Mouse (Mus musculus): ENCODE results near the gene Olfr625-ps1. TPM values are rescaled to one million over a fixed set of nuclear protein-coding genes. Genes with fewer than 3 reads are reported as not detected.
"Not testable (repeated sequence)": the region's sequence is repeated elsewhere in the genome, so short reads cannot be mapped to it uniquely, and the experiment has no call there.

Gene Olfr625-ps1
- polyA plus RNA-seq (2012; rRNA removed) = not detected in 2 replicates

DNA sequence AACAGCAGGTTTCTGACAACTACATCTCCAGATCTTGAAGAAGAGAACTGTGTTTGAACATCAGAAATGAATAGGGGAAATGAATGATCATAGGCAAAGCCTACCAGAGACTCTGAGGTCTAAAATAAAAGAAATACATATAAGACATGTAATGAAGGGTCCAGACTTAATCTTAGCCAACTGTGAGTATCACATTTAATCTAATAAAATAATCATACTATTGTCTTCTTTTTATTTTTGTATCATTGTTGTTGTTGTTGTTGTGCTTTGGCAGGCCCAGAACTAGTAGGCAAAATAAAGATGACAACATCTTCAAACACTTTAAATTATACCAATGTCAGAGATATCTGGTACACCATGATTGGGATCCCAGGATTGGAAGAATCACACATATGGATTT, at the start of gene Olfr625-ps1:
TSS of gene Olfr625-ps1 (plus strand) at position 301 of the 400 bp plus-strand sequence.
- DNase-seq (ENCODE audit: low spot score) = no peak

DNA sequence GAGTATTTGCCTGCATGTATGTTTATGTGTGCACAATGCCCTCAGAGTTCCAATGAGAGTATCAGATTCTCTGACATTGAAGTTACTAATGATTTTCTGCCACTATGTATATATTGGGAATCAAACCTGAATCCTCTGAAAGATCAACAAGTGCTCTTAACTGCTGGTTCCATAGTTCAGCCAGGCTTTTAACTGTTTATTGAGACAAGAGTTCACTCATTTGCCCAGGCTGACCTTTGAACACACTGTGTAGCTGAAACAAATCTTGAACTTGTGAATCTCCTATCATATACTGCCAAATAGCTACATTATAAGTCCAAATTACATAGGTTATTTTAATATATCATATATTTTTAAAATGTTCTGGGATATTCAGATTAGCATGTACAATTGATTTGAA, 45.7 kb upstream of the Olfr625-ps1 start:
- DNase-seq (ENCODE audit: low spot score) = no peak

GRCm38 (mm10) chr7:103642602-103643001, 39.9 kb upstream of the Olfr625-ps1 start, which contains the start of gene Olfr622:
Gene Olfr622, minus strand, starts transcription at chr7:103642702.
- no peak for DNase-seq (ENCODE audit: low spot score)

DNA sequence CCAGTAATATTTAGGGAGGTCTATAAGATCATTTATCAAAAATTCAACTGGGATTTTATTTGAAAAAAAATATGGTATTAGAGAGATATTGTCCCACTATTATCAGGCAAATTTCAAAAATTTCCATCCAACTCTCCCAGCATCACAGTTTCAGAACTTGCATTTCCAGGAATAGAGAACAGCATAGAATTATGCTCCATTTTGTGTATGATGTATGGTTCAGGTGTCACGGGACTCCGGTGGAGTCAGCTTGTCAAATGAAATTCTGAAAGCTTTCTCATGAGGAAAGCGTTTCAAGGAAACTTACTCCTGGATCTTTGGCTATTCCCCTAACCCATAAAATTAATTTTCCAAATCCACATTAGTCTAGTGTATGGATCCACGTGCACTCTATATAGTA, 38.5 kb upstream of the Olfr625-ps1 start:
- no peak for DNase-seq (ENCODE audit: low spot score)

- DNase-seq (ENCODE audit: low spot score) = no peak
These were observed 18.9 kb upstream of the Olfr625-ps1 start, which contains the start of gene Olfr623 for GRCm38 (mm10) chr7:103663598-103663997. Gene Olfr623, minus strand, starts transcription at chr7:103663698.

DNA sequence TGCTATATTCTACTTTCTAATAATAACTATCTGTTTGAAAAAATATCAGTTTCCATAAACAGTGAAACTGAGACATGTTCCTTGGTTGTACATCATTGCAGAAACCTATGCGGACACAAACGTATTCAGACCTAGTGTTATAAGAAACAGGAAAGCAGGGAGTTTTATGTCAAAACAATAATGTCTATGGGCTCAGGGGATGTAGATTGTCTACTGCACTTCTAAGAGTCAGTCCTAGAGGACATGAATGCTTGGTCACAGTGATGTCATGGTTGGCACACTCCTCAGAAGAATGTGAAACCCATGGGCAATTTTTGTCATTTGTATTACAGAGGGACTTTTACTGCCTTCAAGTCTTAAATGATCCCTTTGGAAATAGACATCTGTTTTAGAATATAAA, 11.4 kb upstream of the Olfr625-ps1 start, which contains the start of gene Olfr624:
TSS of gene Olfr624 (minus strand) at position 101 of the 400 bp plus-strand sequence.
- DNase-seq (ENCODE audit: low spot score) = no peak

GRCm38 (mm10) chr7:103699469-103699868, 16.9 kb downstream of the Olfr625-ps1 start:
- no peak for DNase-seq (ENCODE audit: low spot score)

DNA sequence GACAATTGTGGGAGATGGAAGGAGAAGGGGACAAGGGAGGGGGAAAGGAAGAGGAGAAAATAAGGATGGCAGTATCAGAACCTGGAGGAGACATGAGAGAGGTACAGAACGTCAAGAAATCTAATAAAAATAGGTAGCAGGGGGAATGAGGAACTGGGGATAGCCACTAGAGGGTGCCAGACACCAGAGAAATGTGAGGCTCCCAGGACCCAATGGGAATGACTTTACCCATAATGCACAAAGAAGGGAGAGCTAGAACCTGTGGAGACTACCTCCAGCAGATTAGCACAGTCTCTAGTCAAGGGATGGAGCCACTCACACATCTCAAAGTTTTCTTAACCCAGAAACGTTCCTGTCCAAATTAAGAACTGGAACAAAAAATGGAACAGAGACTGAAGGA, 29.5 kb downstream of the Olfr625-ps1 start:
- no peak for DNase-seq (ENCODE audit: low spot score)

GRCm38 (mm10) chr7:103714371-103714770, 31.9 kb downstream of the Olfr625-ps1 start, which contains the start of gene Olfr243:
Gene Olfr243, plus strand, starts transcription at chr7:103714671.
- no peak for DNase-seq (ENCODE audit: low spot score)

DNA sequence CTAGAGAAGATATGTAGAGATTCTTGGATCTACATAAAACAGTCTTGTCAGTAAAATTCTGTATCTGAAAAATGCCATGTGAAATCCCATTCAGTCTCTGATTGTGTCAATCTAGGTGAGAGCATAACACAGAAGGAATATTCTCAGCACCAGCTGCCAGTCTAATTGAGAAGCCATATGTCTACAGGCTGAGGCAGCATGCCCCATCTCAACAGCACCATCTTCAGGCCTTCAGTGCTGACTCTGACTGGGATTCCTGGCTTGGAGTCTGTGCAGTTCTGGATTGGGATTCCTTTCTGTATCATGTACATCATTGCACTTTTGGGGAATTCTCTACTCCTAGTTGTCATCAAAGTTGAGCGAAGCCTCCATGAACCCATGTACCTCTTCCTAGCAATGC, 33.9 kb downstream of the Olfr625-ps1 start:
- not testable (repeated sequence) for DNase-seq (ENCODE audit: low spot score)

DNA sequence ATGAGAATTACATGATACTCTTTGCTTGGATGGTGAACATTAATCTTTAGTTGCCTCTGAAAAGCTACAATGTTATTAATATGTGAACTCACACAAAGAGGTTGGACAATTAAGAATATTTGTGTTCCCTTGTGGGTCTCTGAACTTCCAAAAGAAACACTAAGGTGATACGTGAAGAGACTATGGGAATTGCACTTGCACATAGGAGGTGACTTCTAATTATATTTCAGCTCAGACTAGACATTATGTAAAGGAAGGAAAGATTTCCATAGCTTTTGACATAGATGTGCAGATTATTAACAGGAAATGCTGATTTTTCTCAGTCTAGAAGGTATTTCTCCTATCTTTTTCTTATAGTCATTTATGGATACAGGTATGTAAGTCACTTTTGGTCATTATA, 47.6 kb downstream of the Olfr625-ps1 start, which contains the start of gene Olfr628:
TSS of gene Olfr628 (plus strand) at position 301 of the 400 bp plus-strand sequence.
- no peak for DNase-seq (ENCODE audit: low spot score)

Other genes with a start within 250 kb of the Olfr625-ps1 start
- not detected in 2 replicates for gene Olfr605, start 237.3 kb upstream of the Olfr625-ps1 start, polyA plus RNA-seq (2012; rRNA removed)
- not detected in 2 replicates for gene Olfr606, start 233.7 kb upstream of the Olfr625-ps1 start, polyA plus RNA-seq (2012; rRNA removed)
- gene Olfr607, start 218.6 kb upstream of the Olfr625-ps1 start, polyA plus RNA-seq (2012; rRNA removed) = not detected in 2 replicates
- not detected in 2 replicates for gene Olfr608, start 212.8 kb upstream of the Olfr625-ps1 start, polyA plus RNA-seq (2012; rRNA removed)
- not detected in 2 replicates for gene Olfr609, start 184.7 kb upstream of the Olfr625-ps1 start, polyA plus RNA-seq (2012; rRNA removed)
- gene Olfr610, start 170.6 kb upstream of the Olfr625-ps1 start, polyA plus RNA-seq (2012; rRNA removed) = not detected in 2 replicates
- not detected in 2 replicates for gene Olfr611, start 161.9 kb upstream of the Olfr625-ps1 start, polyA plus RNA-seq (2012; rRNA removed)
- not detected in 2 replicates for gene Olfr612, start 140.0 kb upstream of the Olfr625-ps1 start, polyA plus RNA-seq (2012; rRNA removed)
- not detected in 2 replicates for gene Olfr613, start 134.6 kb upstream of the Olfr625-ps1 start, polyA plus RNA-seq (2012; rRNA removed)
- gene Olfr615, start 126.6 kb upstream of the Olfr625-ps1 start, polyA plus RNA-seq (2012; rRNA removed) = not detected in 2 replicates
- not detected in 2 replicates for gene Olfr616, start 113.6 kb upstream of the Olfr625-ps1 start, polyA plus RNA-seq (2012; rRNA removed)
- not detected in 2 replicates for gene Olfr617, start 109.7 kb upstream of the Olfr625-ps1 start, polyA plus RNA-seq (2012; rRNA removed)
- not detected in 2 replicates for gene Olfr618, start 92.6 kb upstream of the Olfr625-ps1 start, polyA plus RNA-seq (2012; rRNA removed)
- gene Olfr619, start 82.1 kb upstream of the Olfr625-ps1 start, polyA plus RNA-seq (2012; rRNA removed) = not detected in 2 replicates
- not detected in 2 replicates for gene Olfr620, start 70.2 kb upstream of the Olfr625-ps1 start, polyA plus RNA-seq (2012; rRNA removed)
- gene Olfr622, start 40.0 kb upstream of the Olfr625-ps1 start, polyA plus RNA-seq (2012; rRNA removed) = not detected in 2 replicates
- gene Olfr623, start 19.0 kb upstream of the Olfr625-ps1 start, polyA plus RNA-seq (2012; rRNA removed) = not detected in 2 replicates
- gene Olfr624, start 11.5 kb upstream of the Olfr625-ps1 start, polyA plus RNA-seq (2012; rRNA removed) = 0.01 and 0.03 TPM in 2 replicates
- not detected in 2 replicates for gene Olfr243, start 32.0 kb downstream of the Olfr625-ps1 start, polyA plus RNA-seq (2012; rRNA removed)
- not detected in 2 replicates for gene Olfr628, start 47.7 kb downstream of the Olfr625-ps1 start, polyA plus RNA-seq (2012; rRNA removed)
- gene Olfr629, start 62.2 kb downstream of the Olfr625-ps1 start, polyA plus RNA-seq (2012; rRNA removed) = not detected in 2 replicates
- not detected in 2 replicates for gene Olfr630, start 74.6 kb downstream of the Olfr625-ps1 start, polyA plus RNA-seq (2012; rRNA removed)
- gene Olfr69, start 88.9 kb downstream of the Olfr625-ps1 start, polyA plus RNA-seq (2012; rRNA removed) = not detected in 2 replicates
- gene Olfr68, start 97.0 kb downstream of the Olfr625-ps1 start, polyA plus RNA-seq (2012; rRNA removed) = not detected in 2 replicates
- gene Olfr67, start 109.1 kb downstream of the Olfr625-ps1 start, polyA plus RNA-seq (2012; rRNA removed) = not detected in 2 replicates
- gene Hbb-bt, start 131.3 kb downstream of the Olfr625-ps1 start, polyA plus RNA-seq (2012; rRNA removed) = 33.8 and 35.3 TPM in 2 replicates
- 257 and 296 TPM in 2 replicates for gene Hbb-bs, start 145.4 kb downstream of the Olfr625-ps1 start, polyA plus RNA-seq (2012; rRNA removed)
- gene Hbb-bh2, start 157.8 kb downstream of the Olfr625-ps1 start, polyA plus RNA-seq (2012; rRNA removed) = not detected in 2 replicates
- gene Hbb-bh1, start 160.4 kb downstream of the Olfr625-ps1 start, polyA plus RNA-seq (2012; rRNA removed) = 0.15 and 0.18 TPM in 2 replicates
- gene Hbb-y, start 170.5 kb downstream of the Olfr625-ps1 start, polyA plus RNA-seq (2012; rRNA removed) = 0.29 and 0.55 TPM in 2 replicates
- gene Olfr66, start 203.5 kb downstream of the Olfr625-ps1 start, polyA plus RNA-seq (2012; rRNA removed) = not detected in 2 replicates
- not detected in 2 replicates for gene Olfr64, start 211.8 kb downstream of the Olfr625-ps1 start, polyA plus RNA-seq (2012; rRNA removed)
- not detected in 2 replicates for gene Olfr65, start 220.8 kb downstream of the Olfr625-ps1 start, polyA plus RNA-seq (2012; rRNA removed)
- not detected in 2 replicates for gene Olfr631, start 246.1 kb downstream of the Olfr625-ps1 start, polyA plus RNA-seq (2012; rRNA removed)

All from urinary bladder, adult 2 months (tissue).